Mouse (Mus musculus): ENCODE measurements around the gene Mindy3. TPM values are rescaled to one million over a fixed set of nuclear protein-coding genes. Genes with fewer than 3 reads are reported as not detected.
A peak's percentile ranks its signal among the peaks of the same experiment; 100 is the strongest.

The Mindy3 gene
- polyA plus RNA-seq, 1 experiment from 2014 or later = 45.7 TPM

GRCm38 (mm10) chr2:12361310-12361709 is 58.0 kb downstream of the Mindy3 start:
- no peak for DNase-seq (ENCODE audit: low spot score)
- no peaks in the 10 kb centered on the region; the same call in 1 of the 2 replicates for H3K36me3 ChIP-seq (ENCODE audit: control insufficient read depth, insufficient read depth, low read length)
- no peak overlapping the region for H3K27ac ChIP-seq (ENCODE audit: low read depth, low read length)
- H3K4me1 ChIP-seq (ENCODE audit: control insufficient read depth, insufficient read depth, low read length) = no peaks in the 10 kb centered on the region
- no peak overlapping the region for H3K4me3 ChIP-seq (ENCODE audit: low read depth, low read length)
- H3K4me2 ChIP-seq (ENCODE audit: low read depth) = no peak overlapping the region
- H3K27me3 ChIP-seq (ENCODE audit: control insufficient read depth, insufficient read depth, low read length) = no peaks in the 10 kb centered on the region
- WGBS = 87% methylated on average over 1 of the region's 1 CpGs
- no peaks in the 10 kb centered on the region for H3K9me3 ChIP-seq (ENCODE audit: control insufficient read depth, low read length)
- ATAC-seq (ENCODE audit: insufficient read depth, low FRiP score, low TSS enrichment) = no peak
- no peak overlapping the region for H3K9ac ChIP-seq (ENCODE audit: low read length)

DNA sequence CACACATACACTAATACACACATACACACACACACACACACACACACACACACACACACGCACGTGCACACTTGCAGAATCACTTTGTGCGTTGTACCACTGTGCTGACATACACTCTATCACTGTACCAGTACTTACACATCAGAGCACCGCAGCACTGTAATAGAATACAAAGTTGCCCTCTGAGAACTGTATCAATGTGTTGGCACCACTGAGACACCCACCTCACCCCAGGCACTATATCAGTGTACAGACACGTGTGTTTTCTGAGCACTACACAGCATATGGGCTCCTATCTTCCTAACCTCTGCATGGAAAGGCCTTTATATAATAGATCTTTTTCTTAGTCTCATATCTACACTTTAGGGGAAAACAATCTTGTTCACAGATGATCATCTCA is 64.4 kb downstream of the Mindy3 start:
- H3K9me3 ChIP-seq (ENCODE audit: control insufficient read depth, low read length) = no peaks in the 10 kb centered on the region
- WGBS = 90% methylated on average over 5 of the region's 5 CpGs
- no peak overlapping the region for H3K9ac ChIP-seq (ENCODE audit: low read length)
- H3K4me2 ChIP-seq (ENCODE audit: low read depth) = no peak overlapping the region
- H3K4me1 ChIP-seq (ENCODE audit: control insufficient read depth, insufficient read depth, low read length) = no peaks in the 10 kb centered on the region
- no peaks in the 10 kb centered on the region for H3K27me3 ChIP-seq (ENCODE audit: control insufficient read depth, insufficient read depth, low read length)
- H3K36me3 ChIP-seq (ENCODE audit: control insufficient read depth, insufficient read depth, low read length) = peaks cover 2% of the 10 kb centered on the region; the same call in 1 of the 2 replicates
- no peak overlapping the region for H3K4me3 ChIP-seq (ENCODE audit: low read depth, low read length)
- H3K27ac ChIP-seq (ENCODE audit: low read depth, low read length) = no peak overlapping the region
- DNase-seq (ENCODE audit: low spot score) = no peak
- ATAC-seq (ENCODE audit: insufficient read depth, low FRiP score, low TSS enrichment) = no peak

DNA sequence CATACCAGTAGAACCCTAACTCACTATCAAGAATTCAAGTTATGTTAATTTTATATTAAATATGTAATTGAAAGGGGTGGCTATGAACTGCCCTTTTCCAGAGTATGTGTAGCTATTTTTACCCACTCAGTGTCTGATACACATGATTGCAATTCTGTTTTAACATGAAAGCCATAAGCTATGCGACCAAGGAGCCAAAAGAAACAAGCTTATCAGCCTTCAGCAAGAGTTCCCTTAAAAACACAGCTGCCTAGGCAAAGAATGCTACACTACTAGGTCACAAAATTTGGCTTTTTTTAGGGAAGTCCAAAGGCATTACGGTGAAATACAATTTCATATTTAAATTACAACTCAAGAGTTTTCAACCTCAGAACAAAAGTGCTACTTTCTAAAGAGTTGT is 70.4 kb downstream of the Mindy3 start:
- Histone ChIP-seq H3K27ac (ENCODE audit: low read depth, low read length) (no peak overlapping the region), H3K4me2 (ENCODE audit: low read depth) (no peak overlapping the region), H3K4me3 (ENCODE audit: low read depth, low read length) (no peak overlapping the region), H3K4me1 (ENCODE audit: control insufficient read depth, insufficient read depth, low read length) (no peaks in the 10 kb centered on the region), H3K27me3 (ENCODE audit: control insufficient read depth, insufficient read depth, low read length) (no peaks in the 10 kb centered on the region), H3K9me3 (ENCODE audit: control insufficient read depth, low read length) (no peaks in the 10 kb centered on the region), H3K9ac (ENCODE audit: low read length) (no peak overlapping the region), H3K36me3 (ENCODE audit: control insufficient read depth, insufficient read depth, low read length) (no peaks in the 10 kb centered on the region)
- 88% methylated on average over 2 of the region's 2 CpGs for WGBS
- DNase-seq (ENCODE audit: low spot score) (no peak), ATAC-seq (ENCODE audit: insufficient read depth, low FRiP score, low TSS enrichment) (no peak)

- WGBS = 73% methylated on average over 2 of the region's 2 CpGs
- ATAC-seq (ENCODE audit: insufficient read depth, low FRiP score, low TSS enrichment) = no peak
- H3K4me1 ChIP-seq (ENCODE audit: control insufficient read depth, insufficient read depth, low read length) = peaks cover 8% of the 10 kb centered on the region; the same call in 1 of the 2 replicates
Observed at GRCm38 (mm10) chr2:12331962-12332361, 87.3 kb downstream of the Mindy3 start.

DNA sequence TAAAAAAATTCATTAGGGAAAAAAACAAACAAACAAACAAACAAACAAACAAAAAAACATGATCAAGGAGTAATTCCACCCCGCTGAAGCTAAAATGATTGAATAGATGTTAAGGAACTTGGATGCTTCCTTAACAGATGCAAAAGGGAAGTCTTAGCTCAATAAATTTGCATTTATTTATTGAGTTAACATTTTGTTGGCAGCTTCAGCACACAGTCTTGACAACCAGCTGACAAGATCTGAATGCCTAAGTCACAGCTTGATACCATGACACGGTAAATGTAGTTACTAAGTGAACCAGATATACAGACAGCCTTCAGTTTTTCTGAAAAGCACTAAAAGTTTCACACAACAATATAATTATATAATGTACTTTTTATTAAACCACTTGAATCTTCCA is 89.7 kb downstream of the Mindy3 start:
- Histone ChIP-seq H3K4me1 (ENCODE audit: control insufficient read depth, insufficient read depth, low read length) (peaks cover 8% of the 10 kb centered on the region; the same call in 1 of the 2 replicates), H3K27me3 (ENCODE audit: control insufficient read depth, insufficient read depth, low read length) (no peaks in the 10 kb centered on the region), H3K4me2 (ENCODE audit: low read depth) (no peak overlapping the region), H3K9ac (ENCODE audit: low read length) (no peak overlapping the region), H3K9me3 (ENCODE audit: control insufficient read depth, low read length) (no peaks in the 10 kb centered on the region), H3K4me3 (ENCODE audit: low read depth, low read length) (no peak overlapping the region), H3K27ac (ENCODE audit: low read depth, low read length) (no peak overlapping the region), H3K36me3 (ENCODE audit: control insufficient read depth, insufficient read depth, low read length) (no peaks in the 10 kb centered on the region)
- ATAC-seq (ENCODE audit: insufficient read depth, low FRiP score, low TSS enrichment) (no peak), DNase-seq (ENCODE audit: low spot score) (no peak)
- 73% methylated on average over 2 of the region's 2 CpGs for WGBS

More at GRCm38 (mm10) chr2:12331962-12332361, 87.3 kb downstream of the Mindy3 start:
- H3K4me3 ChIP-seq (ENCODE audit: low read depth, low read length) = no peak overlapping the region
- H3K9ac ChIP-seq (ENCODE audit: low read length) = no peak overlapping the region
- H3K36me3 ChIP-seq (ENCODE audit: control insufficient read depth, insufficient read depth, low read length) = no peaks in the 10 kb centered on the region
- H3K9me3 ChIP-seq (ENCODE audit: control insufficient read depth, low read length) = no peaks in the 10 kb centered on the region
- H3K27ac ChIP-seq (ENCODE audit: low read depth, low read length) = no peak overlapping the region
- H3K4me2 ChIP-seq (ENCODE audit: low read depth) = no peak overlapping the region
- H3K27me3 ChIP-seq (ENCODE audit: control insufficient read depth, insufficient read depth, low read length) = no peaks in the 10 kb centered on the region
- DNase-seq (ENCODE audit: low spot score) = no peak

DNA sequence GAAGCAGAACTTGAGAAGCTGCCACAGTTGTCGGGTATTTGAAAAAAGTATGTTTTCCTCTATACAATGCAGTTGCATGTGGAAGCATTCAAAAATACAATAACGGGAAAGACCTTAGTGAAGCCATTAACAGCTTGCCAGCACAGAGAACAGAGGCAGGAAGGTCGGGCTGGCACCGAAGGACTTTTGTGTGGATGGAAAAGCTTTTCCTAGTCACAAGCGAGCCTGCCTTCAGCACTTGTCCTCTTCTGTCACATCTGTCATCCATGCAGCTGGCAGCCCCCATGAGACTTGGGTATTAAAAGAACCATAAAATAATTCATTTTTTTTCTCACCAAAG is 90.2 kb downstream of the Mindy3 start:
- no peaks in the 10 kb centered on the region for H3K27me3 ChIP-seq (ENCODE audit: control insufficient read depth, insufficient read depth, low read length)
- DNase-seq (ENCODE audit: low spot score) = peak; percentile 19
- H3K9ac ChIP-seq (ENCODE audit: low read length) = no peak overlapping the region
- H3K9me3 ChIP-seq (ENCODE audit: control insufficient read depth, low read length) = no peaks in the 10 kb centered on the region
- no peak for ATAC-seq (ENCODE audit: insufficient read depth, low FRiP score, low TSS enrichment)
- no peak overlapping the region for H3K4me2 ChIP-seq (ENCODE audit: low read depth)
- no peak overlapping the region for H3K4me3 ChIP-seq (ENCODE audit: low read depth, low read length)
- 24% methylated on average over 5 of the region's 5 CpGs for WGBS
- H3K36me3 ChIP-seq (ENCODE audit: control insufficient read depth, insufficient read depth, low read length) = no peaks in the 10 kb centered on the region
- H3K4me1 ChIP-seq (ENCODE audit: control insufficient read depth, insufficient read depth, low read length) = peaks cover 8% of the 10 kb centered on the region; the same call in 1 of the 2 replicates
- H3K27ac ChIP-seq (ENCODE audit: low read depth, low read length) = no peak overlapping the region

DNA sequence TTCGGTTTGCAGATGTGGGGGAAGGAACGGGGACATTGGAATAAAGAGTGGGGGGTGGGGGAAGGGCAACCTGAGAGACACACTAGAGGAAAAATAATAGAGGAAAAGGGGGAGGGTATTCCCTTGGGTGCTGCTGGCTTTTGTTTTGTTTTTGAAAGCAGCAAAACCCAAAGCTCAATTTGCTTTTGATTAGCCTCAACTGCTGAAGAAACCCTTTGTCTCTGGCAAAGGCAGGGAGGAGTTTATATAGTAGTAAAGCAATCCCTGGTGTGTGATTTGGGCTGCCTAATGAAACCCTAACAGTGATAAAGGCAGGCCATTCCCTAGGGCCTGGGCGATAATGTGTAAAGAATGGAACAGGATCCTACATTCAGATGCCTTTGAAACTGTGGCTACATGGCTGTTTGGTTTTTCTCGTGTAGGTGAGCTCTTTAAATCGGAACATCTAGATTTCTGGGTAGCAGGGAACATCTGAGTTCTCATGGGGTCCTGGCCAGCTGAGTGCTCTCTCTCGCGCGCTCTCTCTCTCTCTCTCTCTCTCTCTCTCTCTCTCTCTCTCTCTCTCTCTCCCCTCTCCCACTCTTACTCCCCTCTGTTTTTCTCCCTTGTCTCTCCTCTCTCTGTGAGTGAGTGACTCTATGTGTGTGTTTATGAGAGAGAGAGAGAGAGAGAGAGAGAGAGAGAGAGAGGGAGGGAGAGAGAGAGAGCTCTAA is 90.8 kb downstream of the Mindy3 start:
- no peak overlapping the region for H3K9ac ChIP-seq (ENCODE audit: low read length)
- no peak overlapping the region for H3K27ac ChIP-seq (ENCODE audit: low read depth, low read length)

DNA sequence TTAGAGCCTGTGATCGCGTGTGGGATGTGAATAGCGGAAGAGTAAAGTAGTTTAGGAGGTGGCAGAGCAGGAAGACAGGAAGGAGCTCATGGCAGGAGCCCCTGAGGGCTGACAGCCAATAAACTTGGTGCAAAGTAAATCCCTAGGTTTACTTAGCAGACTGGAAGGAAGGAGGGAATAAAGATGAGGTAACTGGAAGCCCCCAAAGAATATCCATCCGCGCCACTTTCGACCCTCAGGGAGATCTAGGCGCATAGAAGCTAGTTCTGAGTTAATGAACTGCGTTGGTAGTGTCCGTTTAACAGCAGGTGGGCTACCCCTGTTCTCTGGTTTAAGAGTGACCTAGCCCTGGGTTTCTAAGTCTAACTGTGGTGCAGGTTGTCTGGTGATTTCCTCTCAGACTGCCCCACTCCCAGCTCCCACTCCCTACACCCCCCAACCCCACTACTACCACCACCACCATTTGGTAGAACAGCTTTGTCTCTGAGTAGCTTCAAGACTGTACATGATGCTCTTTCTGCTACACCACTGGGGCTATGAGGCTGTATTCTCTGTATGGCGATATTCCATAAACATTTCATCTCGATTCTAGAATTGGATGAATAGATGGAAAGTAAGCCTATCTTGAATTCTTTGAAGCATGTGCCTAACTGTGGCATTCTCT is 91.4 kb downstream of the Mindy3 start:
- WGBS = 26% methylated on average over 11 of the region's 11 CpGs
- Histone ChIP-seq H3K36me3 (ENCODE audit: control insufficient read depth, insufficient read depth, low read length) (no peaks in the 10 kb centered on the region), H3K27me3 (ENCODE audit: control insufficient read depth, insufficient read depth, low read length) (no peaks in the 10 kb centered on the region), H3K27ac (ENCODE audit: low read depth, low read length) (no peak overlapping the region), H3K4me1 (ENCODE audit: control insufficient read depth, insufficient read depth, low read length) (peaks cover 8% of the 10 kb centered on the region; the same call in 1 of the 2 replicates), H3K9ac (ENCODE audit: low read length) (no peak overlapping the region), H3K4me3 (ENCODE audit: low read depth, low read length) (peak overlapping the region; percentile 27), H3K9me3 (ENCODE audit: control insufficient read depth, low read length) (no peaks in the 10 kb centered on the region), H3K4me2 (ENCODE audit: low read depth) (peak overlapping the region; percentile 53)
- peak; percentile 51; the same call in 1 of the 2 replicates for ATAC-seq (ENCODE audit: insufficient read depth, low FRiP score, low TSS enrichment)
- DNase-seq (ENCODE audit: low spot score) = peak; percentile 32

More for the DNA sequence above, 90.8 kb downstream of the Mindy3 start:
- 12% methylated on average over 8 of the region's 8 CpGs for WGBS
- no peaks in the 10 kb centered on the region for H3K36me3 ChIP-seq (ENCODE audit: control insufficient read depth, insufficient read depth, low read length)
- no peak overlapping the region for H3K4me3 ChIP-seq (ENCODE audit: low read depth, low read length)
- H3K27me3 ChIP-seq (ENCODE audit: control insufficient read depth, insufficient read depth, low read length) = no peaks in the 10 kb centered on the region
- ATAC-seq (ENCODE audit: insufficient read depth, low FRiP score, low TSS enrichment) = peak; percentile 54; the same call in 1 of the 2 replicates
- H3K9me3 ChIP-seq (ENCODE audit: control insufficient read depth, low read length) = no peaks in the 10 kb centered on the region
- peak overlapping the region; percentile 53 for H3K4me2 ChIP-seq (ENCODE audit: low read depth)
- H3K4me1 ChIP-seq (ENCODE audit: control insufficient read depth, insufficient read depth, low read length) = peaks cover 8% of the 10 kb centered on the region; the same call in 1 of the 2 replicates
- peak; percentile 44 for DNase-seq (ENCODE audit: low spot score)
